Mouse (Mus musculus) MEL (cell line): ENCODE measurements around the gene Dennd1b.

Experiments used
- CHD1 ChIP-seq: IDR thresholded peaks from 2 replicates; pipeline ENCODE4 v1.6.1; 2012; ENCODE audit warnings: low read depth, mild to moderate bottlenecking, inconsistent platforms, low read length, improper control_type of control experiment
- CHD2 ChIP-seq: IDR thresholded peaks from 2 replicates; pipeline ENCODE4 v1.6.1; 2011; ENCODE audit warnings: low read length, improper control_type of control experiment
- CTCF ChIP-seq, 3 experiments: IDR thresholded peaks in 2 of 3; conservative IDR thresholded peaks in 1 of 3; 2 replicates each; pipeline ENCODE4 v1.5.1; 2011 to 2012; ENCODE audit warnings: low read length in 3 of 3, low read depth in 2 of 3, mild to moderate bottlenecking in 2 of 3, improper control_type of control experiment in 1 of 3, inconsistent platforms in 1 of 3, mixed read lengths in 1 of 3, moderate library complexity in 1 of 3; ENCODE audit not compliant: control insufficient read depth in 1 of 3, insufficient read depth in 1 of 3, poor library complexity in 1 of 3, severe bottlenecking in 1 of 3
- EP300 ChIP-seq, 2 experiments: IDR thresholded peaks; 2 replicates each; pipeline ENCODE4 v1.6.1; 2011; ENCODE audit warnings: improper control_type of control experiment in 2 of 2, low read length in 2 of 2, low read depth in 1 of 2, mild to moderate bottlenecking in 1 of 2
- GATA1 ChIP-seq: IDR thresholded peaks from 2 replicates; pipeline ENCODE4 v1.6.1; 2011; ENCODE audit warnings: low read depth, low read length, improper control_type of control experiment
- JUND ChIP-seq: IDR thresholded peaks from 2 replicates; pipeline ENCODE4 v1.6.1; 2011; ENCODE audit warnings: low read depth, mild to moderate bottlenecking, improper control_type of control experiment, low read length
- MXI1 ChIP-seq: IDR thresholded peaks from 2 replicates; pipeline ENCODE4 v1.6.1; 2011; ENCODE audit warnings: mild to moderate bottlenecking, low read depth, low read length, improper control_type of control experiment
- NRF1 ChIP-seq: IDR thresholded peaks from 2 replicates; pipeline ENCODE4 v1.6.1; 2014; ENCODE audit warnings: low read depth, mild to moderate bottlenecking, inconsistent platforms, low read length, improper control_type of control experiment, moderate library complexity; ENCODE audit not compliant: poor library complexity, insufficient read depth, severe bottlenecking
- POLR2A ChIP-seq, 2 experiments: IDR thresholded peaks; 2 replicates each; pipeline ENCODE4 v1.6.1; 2011 to 2012; ENCODE audit warnings: low read length in 2 of 2, mild to moderate bottlenecking in 2 of 2, control low read depth in 1 of 2, improper control_type of control experiment in 1 of 2, low read depth in 1 of 2, moderate library complexity in 1 of 2; ENCODE audit not compliant: control insufficient read depth in 1 of 2, insufficient read depth in 1 of 2, poor library complexity in 1 of 2
- POLR2AphosphoS5 ChIP-seq: IDR thresholded peaks from 2 replicates; pipeline ENCODE4 v1.6.1; 2012; ENCODE audit warnings: low read depth, borderline replicate concordance, mild to moderate bottlenecking, inconsistent platforms, low read length, moderate library complexity, mixed read lengths
- TAL1 ChIP-seq: IDR thresholded peaks from 2 replicates; pipeline ENCODE4 v1.6.1; 2012; ENCODE audit warnings: mild to moderate bottlenecking, inconsistent platforms, low read length, moderate library complexity, mixed read lengths
- ZC3H11A ChIP-seq: IDR thresholded peaks from 2 replicates; pipeline ENCODE4 v1.6.1; 2012; ENCODE audit warnings: low read depth, mild to moderate bottlenecking, inconsistent platforms, low read length, improper control_type of control experiment

DNA sequence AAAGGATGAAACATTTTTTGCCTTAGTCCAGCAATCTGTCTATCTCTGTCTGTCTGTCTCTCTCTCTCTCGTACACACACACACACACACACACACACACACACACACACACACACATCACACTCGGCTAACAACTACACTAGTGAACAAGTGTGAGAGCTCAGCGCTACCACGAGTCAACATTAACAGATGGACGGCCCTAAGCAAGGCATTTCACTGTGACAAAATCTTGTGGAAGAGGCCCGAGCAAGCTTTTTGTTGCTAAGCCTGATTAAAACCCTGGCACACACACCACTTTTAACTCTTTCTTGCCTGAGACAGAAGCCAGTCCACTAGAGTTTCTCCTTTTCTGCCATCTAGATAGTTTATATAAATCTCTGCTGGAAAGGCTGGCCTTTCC, 190.3 kb downstream of the Dennd1b start:
- TF ChIP-seq POLR2A (IDR thresholded peaks at IDR 0.05; ENCODE audit: control insufficient read depth in 1 of 2, insufficient read depth in 1 of 2, low read depth in 1 of 2, low read length in 2 of 2, poor library complexity in 1 of 2) (no peak), ZC3H11A (no peak), POLR2AphosphoS5 (no peak), CTCF (IDR thresholded peaks at IDR 0.05 in 2 of 3, conservative IDR thresholded peaks at IDR 0.05 in 1 of 3; ENCODE audit: control insufficient read depth in 1 of 3, insufficient read depth in 1 of 3, low read depth in 2 of 3, low read length in 3 of 3, poor library complexity in 1 of 3, severe bottlenecking in 1 of 3) (no peak), JUND (no peak), MXI1 (no peak), CHD1 (no peak), EP300 (IDR thresholded peaks at IDR 0.05; ENCODE audit: low read depth in 1 of 2, low read length in 2 of 2) (no peak), TAL1 (no peak), NRF1 (no peak), CHD2 (no peak), GATA1 (no peak)
